Comparison of ENCODE assay signal across 8 mouse cellular contexts in genomic region chr13:25083144-25083572, GRCm38 (mm10). TPM values are rescaled to one million over a fixed set of nuclear protein-coding genes. Genes with fewer than 3 reads are reported as not detected.
DNase-seq lines count a peak whose midpoint lies in the region; ATAC-seq and TF ChIP-seq lines count a peak whose summit lies in the region.

No protein-coding gene starts in this region.

- no peak overlapping the region for H3K27ac ChIP-seq in forebrain, embryonic 13.5 days
- H3K27ac ChIP-seq in forebrain, embryonic 15.5 days (replicated peaks): no peak overlapping the region
- H3K27ac ChIP-seq in limb, embryonic 14.5 days (replicated peaks; ENCODE audit: low read depth, low read length): no peak overlapping the region
- H3K27ac ChIP-seq in thymus, adult 2 months (ENCODE audit: control insufficient read depth, insufficient read depth, low read length): no peak overlapping the region

- H3K36me3 ChIP-seq in forebrain, embryonic 13.5 days (ENCODE audit: poor library complexity, severe bottlenecking): no peaks in the 10 kb centered on the region
- H3K36me3 ChIP-seq in forebrain, embryonic 15.5 days: no peaks in the 10 kb centered on the region
- no peaks in the 10 kb centered on the region for H3K36me3 ChIP-seq in limb, embryonic 14.5 days (ENCODE audit: control insufficient read depth, insufficient read depth, low read length)
- H3K36me3 ChIP-seq in thymus, adult 2 months (ENCODE audit: control insufficient read depth, insufficient read depth, low read length): no peaks in the 10 kb centered on the region

- 24% methylated on average over 15 of the region's 15 CpGs for WGBS in forebrain, embryonic 13.5 days
- WGBS in forebrain, embryonic 15.5 days: 27% methylated on average over 15 of the region's 15 CpGs
- 9% methylated on average over 15 of the region's 15 CpGs for WGBS in limb, embryonic 14.5 days
- WGBS in thymus, adult 2 months: 26% methylated on average over 15 of the region's 15 CpGs

- no peak for TF ChIP-seq CTCF in thymus, adult 2 months (IDR thresholded peaks at IDR 0.05; ENCODE audit: borderline replicate concordance, control insufficient read depth, extremely low read depth, insufficient read depth, low read length, poor library complexity)

- peaks cover 9% of the 10 kb centered on the region; the same call in 1 of the 2 replicates for H3K27me3 ChIP-seq in forebrain, embryonic 13.5 days
- H3K27me3 ChIP-seq in forebrain, embryonic 15.5 days: no peaks in the 10 kb centered on the region
- no peaks in the 10 kb centered on the region for H3K27me3 ChIP-seq in limb, embryonic 14.5 days (ENCODE audit: control insufficient read depth, insufficient read depth, low read length)
- no peaks in the 10 kb centered on the region for H3K27me3 ChIP-seq in thymus, adult 2 months (ENCODE audit: control insufficient read depth, insufficient read depth, low read length)

- TF ChIP-seq POLR2A in limb, embryonic 14.5 days (IDR thresholded peaks at IDR 0.05; ENCODE audit: borderline replicate concordance, extremely low read depth, insufficient read depth, insufficient read length): no peak
- no peak for TF ChIP-seq POLR2A in thymus, adult 2 months (IDR thresholded peaks at IDR 0.05; ENCODE audit: control insufficient read depth, extremely low read depth, insufficient read depth, low read length, poor library complexity)

- ATAC-seq in forebrain, embryonic 13.5 days: no peak
- no peak for ATAC-seq in forebrain, embryonic 15.5 days (replicated peaks)
- ATAC-seq in limb, embryonic 14.5 days (ENCODE audit: low FRiP score, low read depth): no peak
- ATAC-seq in monocyte, adult 5-6 weeks (replicated peaks; ENCODE audit: insufficient number of reproducible peaks, low FRiP score, low TSS enrichment, poor library complexity, severe bottlenecking): no peak
- no peak for ATAC-seq in megakaryocyte progenitor cell, adult 5-6 weeks (replicated peaks; ENCODE audit: poor library complexity)

- H3K4me2 ChIP-seq in forebrain, embryonic 13.5 days: 0 out of 2 replicates have a peak overlapping the region, but pooled peaks have one; percentile 3
- H3K4me2 ChIP-seq in forebrain, embryonic 15.5 days (replicated peaks): no peak overlapping the region
- peak overlapping the region; percentile 16; the same call in 1 of the 2 replicates for H3K4me2 ChIP-seq in limb, embryonic 14.5 days (replicated peaks; ENCODE audit: low read depth, low read length, severe bottlenecking)

- H3K4me3 ChIP-seq in forebrain, embryonic 13.5 days: no peak overlapping the region
- no peak overlapping the region for H3K4me3 ChIP-seq in forebrain, embryonic 15.5 days
- no peak overlapping the region for H3K4me3 ChIP-seq in limb, embryonic 14.5 days (replicated peaks; ENCODE audit: low read length)
- no peak overlapping the region for H3K4me3 ChIP-seq in thymus, adult 2 months (ENCODE audit: control insufficient read depth, insufficient read depth, low read length)

- no peaks in the 10 kb centered on the region for H3K9me3 ChIP-seq in forebrain, embryonic 13.5 days (replicated peaks)
- no peaks in the 10 kb centered on the region for H3K9me3 ChIP-seq in forebrain, embryonic 15.5 days
- H3K9me3 ChIP-seq in limb, embryonic 14.5 days (ENCODE audit: control insufficient read depth, low read length): no peaks in the 10 kb centered on the region

- DNase-seq in testis, postnatal 14 days (ENCODE audit: low spot score): peak; percentile 5
- no peak for DNase-seq in testis, postnatal 10 days (ENCODE audit: low spot score)
- DNase-seq in limb, embryonic 14.5 days (ENCODE audit: low spot score): no peak
- no peak for DNase-seq in thymus, adult 2 months

- H3K9ac ChIP-seq in forebrain, embryonic 13.5 days: no peak overlapping the region
- no peak overlapping the region for H3K9ac ChIP-seq in forebrain, embryonic 15.5 days (replicated peaks)
- no peak overlapping the region for H3K9ac ChIP-seq in limb, embryonic 14.5 days (ENCODE audit: low read depth, low read length, severe bottlenecking)

- no peaks in the 10 kb centered on the region for H3K4me1 ChIP-seq in forebrain, embryonic 13.5 days
- H3K4me1 ChIP-seq in forebrain, embryonic 15.5 days: no peaks in the 10 kb centered on the region
- H3K4me1 ChIP-seq in limb, embryonic 14.5 days (ENCODE audit: control insufficient read depth, insufficient read depth, low read length): no peaks in the 10 kb centered on the region
- no peaks in the 10 kb centered on the region for H3K4me1 ChIP-seq in thymus, adult 2 months (replicated peaks; ENCODE audit: control insufficient read depth, insufficient read depth, low read length)

RNA-seq across cellular contexts. Expression of gene Dcdc2a, which starts 27.4 kb away (rescaled TPM):
- polyA plus RNA-seq in forebrain, embryonic 13.5 days (2015; fragmentation: Nextera tagmentation; extraction: Ambion mirVana): 1.9 and 2.1 TPM in 2 replicates
- 1.4 and 1.8 TPM in 2 replicates for polyA plus RNA-seq in forebrain, embryonic 15.5 days (2015; fragmentation: Nextera tagmentation; extraction: Ambion mirVana)
- polyA plus RNA-seq in limb, embryonic 14.5 days (2012; rRNA removed): 0.51 and 0.82 TPM in 2 replicates
- polyA plus RNA-seq in limb, embryonic 14.5 days (2014; fragmentation: Nextera tagmentation; extraction: Ambion mirVana): 0.84 and 0.97 TPM in 2 replicates
- not detected in 3 replicates for total RNA-seq in monocyte, adult 5-6 weeks (2017)
- total RNA-seq in megakaryocyte progenitor cell, adult 5-6 weeks (2015): not detected in 2 replicates
- not detected in 2 replicates for total RNA-seq in megakaryocyte progenitor cell, adult 5-6 weeks (2017)
- 0.04 and 0.06 TPM in 2 replicates for polyA plus RNA-seq in thymus, adult 2 months (2012; rRNA removed)
